Mouse (Mus musculus) midbrain, embryonic 12.5 days (tissue): ENCODE measurements at regions not wholly inside any gene's neighbourhood (a gene's known extent, or its start where the extent isn't known, plus 50 kb on each side); places are given as distances from the start of the nearest gene placed in this dataset.

ENCODE experiments used
- ATAC-seq: fragments of 200-750 bp; cut with Nextera tagmentation; 2 replicates; pipeline ENCODE4 v1.8.0; 2017; ENCODE audit warnings: low read depth, moderate TSS enrichment, moderate library complexity; ENCODE audit not compliant: low FRiP score
- H3K27ac ChIP-seq: fragments of 300-500 bp; sonication (generic); replicated peaks from 2 replicates; pipeline ENCODE4 v1.5.1; 2016; ENCODE audit warnings: mild to moderate bottlenecking
- H3K27me3 ChIP-seq: fragments of 300-500 bp; sonication (generic); 2 replicates; pipeline ENCODE4 v1.6.1; 2016; ENCODE audit warnings: mild to moderate bottlenecking
- H3K36me3 ChIP-seq: fragments of 300-500 bp; sonication (generic); 2 replicates; pipeline ENCODE4 v1.6.1; 2016
- H3K4me1 ChIP-seq: fragments of 300-500 bp; sonication (generic); 2 replicates; pipeline ENCODE4 v1.6.1; 2016
- H3K4me2 ChIP-seq: fragments of 300-500 bp; sonication (generic); replicated peaks from 2 replicates; pipeline ENCODE4 v1.6.1; 2016; ENCODE audit warnings: mild to moderate bottlenecking, moderate library complexity
- H3K4me3 ChIP-seq: fragments of 300-500 bp; sonication (generic); 2 replicates; pipeline ENCODE4 v1.5.1; 2016; ENCODE audit warnings: mild to moderate bottlenecking
- H3K9ac ChIP-seq: fragments of 300-500 bp; sonication (generic); replicated peaks from 2 replicates; pipeline ENCODE4 v1.6.1; 2016; ENCODE audit warnings: mild to moderate bottlenecking, moderate library complexity
- H3K9me3 ChIP-seq: fragments of 300-500 bp; sonication (generic); 2 replicates; pipeline ENCODE4 v1.6.1; 2016; ENCODE audit warnings: mild to moderate bottlenecking
- WGBS: fragments of 180-500 bp; shearing (Covaris S2); methylation state at CpG from one replicate; pipeline ENCODE4 v1.1.7; 2016; 5-methylcytosine and 5-hydroxymethylcytosine counted together

- Histone ChIP-seq H3K9ac (no peak overlapping the region), H3K4me2 (no peak overlapping the region), H3K36me3 (no peaks in the 10 kb centered on the region), H3K27ac (no peak overlapping the region), H3K9me3 (no peaks in the 10 kb centered on the region), H3K4me1 (no peaks in the 10 kb centered on the region), H3K4me3 (no peak overlapping the region), H3K27me3 (no peaks in the 10 kb centered on the region)
- ATAC-seq = no peak
- 93% methylated on average over 3 of the region's 3 CpGs for WGBS
These were observed 150.4 kb downstream of the Cpe start for GRCm38 (mm10) chr8:64542501-64542900.

DNA sequence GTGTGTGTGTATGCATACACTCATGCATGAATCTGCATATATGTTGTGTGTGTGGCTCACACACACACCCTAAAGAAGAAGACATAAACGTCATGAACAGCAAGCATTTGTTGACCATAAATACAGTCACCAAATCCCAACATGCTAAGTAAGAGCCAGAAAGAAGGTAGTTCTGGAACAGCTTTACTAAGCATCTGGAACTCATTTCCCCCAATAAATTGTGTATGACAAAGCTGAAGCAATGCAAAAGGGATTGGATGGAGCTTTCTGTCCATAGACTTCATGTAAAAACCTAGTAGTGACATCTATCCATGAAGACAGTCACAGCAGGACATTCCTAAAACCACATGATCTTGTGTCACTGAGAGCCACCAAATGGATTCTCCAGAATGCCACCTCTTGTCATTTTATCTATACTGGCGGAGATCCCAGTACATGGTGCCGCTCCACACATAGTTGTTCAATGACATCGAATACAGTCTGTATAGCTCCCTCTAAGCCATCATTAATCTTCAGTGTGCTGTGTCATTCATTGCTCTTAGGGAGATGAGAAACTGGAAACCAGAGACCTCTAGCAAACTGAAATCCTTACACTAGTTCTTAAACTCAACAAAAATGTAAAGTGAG lies 152.9 kb downstream of the Cpe start:
- Histone ChIP-seq H3K4me3 (no peak overlapping the region), H3K9me3 (no peaks in the 10 kb centered on the region), H3K27ac (no peak overlapping the region), H3K27me3 (no peaks in the 10 kb centered on the region), H3K4me1 (no peaks in the 10 kb centered on the region), H3K9ac (no peak overlapping the region), H3K36me3 (no peaks in the 10 kb centered on the region), H3K4me2 (no peak overlapping the region)
- WGBS = 96% methylated on average over 4 of the region's 4 CpGs
- no peak for ATAC-seq

DNA sequence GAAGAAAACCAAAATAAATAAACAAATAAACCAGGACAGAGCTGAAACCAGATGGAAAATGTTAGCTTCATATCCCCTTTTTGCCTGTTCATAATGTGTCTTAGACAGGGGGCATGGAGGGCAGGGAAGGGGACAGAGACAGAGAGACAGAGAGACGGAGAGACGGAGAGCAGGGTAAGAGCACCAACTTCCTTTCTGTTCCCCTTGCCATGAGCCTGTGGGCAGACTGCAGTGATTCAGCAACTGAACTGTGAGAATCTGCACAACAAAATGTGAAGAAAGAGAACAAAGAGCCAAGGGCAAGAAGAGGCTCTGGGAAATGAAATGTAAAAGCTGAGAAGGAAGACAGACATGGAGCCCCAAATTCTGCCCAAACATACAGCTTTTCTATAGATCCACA lies 161.1 kb downstream of the Cpe start:
- no peaks in the 10 kb centered on the region for H3K27me3 ChIP-seq
- H3K4me2 ChIP-seq = no peak overlapping the region
- WGBS = 79% methylated on average over 2 of the region's 2 CpGs
- H3K9ac ChIP-seq = no peak overlapping the region
- H3K27ac ChIP-seq = no peak overlapping the region
- no peaks in the 10 kb centered on the region for H3K36me3 ChIP-seq
- ATAC-seq = no peak
- no peaks in the 10 kb centered on the region for H3K9me3 ChIP-seq
- H3K4me1 ChIP-seq = no peaks in the 10 kb centered on the region
- no peak overlapping the region for H3K4me3 ChIP-seq

DNA sequence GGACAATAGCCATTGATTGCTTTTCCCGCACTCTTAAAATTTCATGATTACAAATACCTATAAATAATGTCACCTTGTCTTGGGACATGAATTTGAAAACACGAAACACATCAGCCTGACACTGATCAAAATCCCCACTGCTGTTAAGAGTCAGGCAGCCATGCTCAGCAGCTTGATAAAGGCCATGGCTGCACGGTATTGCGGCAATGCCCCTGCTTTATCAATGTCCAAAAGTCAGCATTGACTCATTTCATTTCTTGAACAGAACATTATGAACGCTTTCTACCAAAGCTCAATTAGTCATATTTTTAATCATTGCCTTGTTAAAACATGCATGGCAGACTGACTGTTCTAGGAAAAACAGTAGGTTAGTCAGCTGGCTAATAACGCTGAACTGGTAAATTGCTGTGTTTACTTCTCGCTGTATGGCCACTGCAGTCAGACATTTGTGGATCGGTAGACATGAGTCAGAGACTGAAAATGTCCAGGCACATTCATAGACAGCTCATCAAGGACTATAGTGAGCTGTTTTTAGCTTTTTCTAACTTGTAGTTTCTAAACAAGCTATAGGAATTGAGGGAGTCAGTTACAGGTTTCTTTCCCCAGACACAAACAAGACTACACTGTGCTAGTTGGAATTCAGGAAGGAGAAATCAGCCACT lies 170.3 kb downstream of the Cpe start:
- ATAC-seq = no peak

DNA sequence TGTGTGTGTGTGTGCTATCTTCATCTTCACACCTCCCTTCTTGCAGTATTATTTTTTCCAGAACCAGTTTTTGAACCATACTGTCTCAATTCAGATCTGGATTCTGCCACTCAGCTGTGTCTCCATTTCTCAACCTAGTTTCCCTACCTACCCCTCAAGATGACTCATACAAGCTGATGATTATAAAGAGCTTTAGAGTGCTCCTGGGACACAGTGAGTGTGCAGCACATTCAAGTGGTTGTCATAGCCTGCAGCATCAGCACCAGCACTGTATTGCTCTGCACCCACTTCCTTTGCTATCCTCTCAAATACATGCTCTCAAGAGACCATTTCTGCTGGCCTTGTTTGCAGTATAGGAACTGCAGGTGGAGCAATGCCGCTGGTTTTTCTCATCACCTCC lies 173.2 kb downstream of the Cpe start:
- Histone ChIP-seq H3K9me3 (no peaks in the 10 kb centered on the region), H3K9ac (no peak overlapping the region), H3K36me3 (no peaks in the 10 kb centered on the region), H3K4me1 (no peaks in the 10 kb centered on the region), H3K4me2 (no peak overlapping the region), H3K27me3 (no peaks in the 10 kb centered on the region), H3K4me3 (no peak overlapping the region), H3K27ac (no peak overlapping the region)
- 88% methylated on average over 1 of the region's 1 CpGs for WGBS
- ATAC-seq = no peak

More for the DNA sequence above, 170.3 kb downstream of the Cpe start:
- 89% methylated on average over 8 of the region's 8 CpGs for WGBS
- no peak overlapping the region for H3K9ac ChIP-seq
- H3K4me1 ChIP-seq = no peaks in the 10 kb centered on the region
- H3K9me3 ChIP-seq = no peaks in the 10 kb centered on the region
- no peak overlapping the region for H3K27ac ChIP-seq
- no peaks in the 10 kb centered on the region for H3K27me3 ChIP-seq
- H3K4me3 ChIP-seq = no peak overlapping the region
- H3K4me2 ChIP-seq = no peak overlapping the region
- no peaks in the 10 kb centered on the region for H3K36me3 ChIP-seq

GRCm38 (mm10) chr8:64515923-64516322 lies 176.9 kb downstream of the Cpe start:
- WGBS = 93% methylated on average over 5 of the region's 5 CpGs
- ATAC-seq = no peak
- no peaks in the 10 kb centered on the region for H3K4me1 ChIP-seq

DNA sequence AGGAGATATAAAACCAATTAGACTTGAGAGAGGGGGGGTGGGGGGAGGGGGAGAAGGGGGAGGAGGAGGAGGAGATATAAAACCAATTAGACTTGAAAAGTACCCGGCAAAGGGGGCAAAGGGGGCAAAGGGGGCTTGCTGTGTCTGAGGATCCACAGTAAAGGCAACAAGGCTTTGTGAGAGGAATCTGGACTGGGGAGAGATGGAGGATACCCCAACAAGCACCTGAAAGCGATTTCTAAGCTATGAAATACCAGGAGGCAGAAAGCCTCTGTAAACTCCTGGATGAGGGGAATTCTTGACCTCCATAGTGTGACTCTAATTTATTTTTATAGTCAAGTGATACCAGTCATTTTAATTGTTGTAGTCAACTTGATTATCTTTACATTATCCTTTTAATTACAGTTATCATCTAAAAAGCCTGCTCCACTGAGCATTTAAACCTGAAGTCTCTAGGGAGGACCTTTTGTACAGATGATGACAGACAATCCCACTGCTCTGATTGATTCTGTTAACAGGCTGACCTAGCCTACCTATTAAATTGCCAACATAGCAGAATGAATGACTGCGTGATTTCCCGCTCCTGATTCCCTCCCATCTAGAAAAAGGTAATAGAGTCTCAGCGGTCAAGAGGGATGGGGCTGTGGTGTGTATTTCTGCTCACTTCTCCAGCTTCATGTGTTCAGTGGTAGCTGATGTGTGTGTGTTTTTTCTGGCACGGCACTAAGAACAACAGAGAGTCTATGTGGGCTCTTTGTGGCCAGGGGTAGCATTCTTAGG lies 195.4 kb downstream of the Cpe start:
- H3K27me3 ChIP-seq = no peaks in the 10 kb centered on the region
- H3K9ac ChIP-seq = no peak overlapping the region
- peak overlapping the region; percentile 32; the same call in 1 of the 2 replicates for H3K4me2 ChIP-seq
- H3K4me3 ChIP-seq = no peak overlapping the region
- H3K4me1 ChIP-seq = peaks cover 14% of the 10 kb centered on the region
- H3K9me3 ChIP-seq = no peaks in the 10 kb centered on the region
- WGBS = 47% methylated on average over 6 of the region's 6 CpGs
- peak; percentile 63 for ATAC-seq
- peak overlapping the region; percentile 7; the same call in 1 of the 2 replicates for H3K27ac ChIP-seq
- no peaks in the 10 kb centered on the region for H3K36me3 ChIP-seq

More at GRCm38 (mm10) chr8:64515923-64516322, 176.9 kb downstream of the Cpe start:
- no peak overlapping the region for H3K9ac ChIP-seq
- H3K4me2 ChIP-seq = no peak overlapping the region
- H3K27me3 ChIP-seq = no peaks in the 10 kb centered on the region
- no peaks in the 10 kb centered on the region for H3K36me3 ChIP-seq
- H3K27ac ChIP-seq = no peak overlapping the region
- H3K9me3 ChIP-seq = no peaks in the 10 kb centered on the region
- H3K4me3 ChIP-seq = no peak overlapping the region

DNA sequence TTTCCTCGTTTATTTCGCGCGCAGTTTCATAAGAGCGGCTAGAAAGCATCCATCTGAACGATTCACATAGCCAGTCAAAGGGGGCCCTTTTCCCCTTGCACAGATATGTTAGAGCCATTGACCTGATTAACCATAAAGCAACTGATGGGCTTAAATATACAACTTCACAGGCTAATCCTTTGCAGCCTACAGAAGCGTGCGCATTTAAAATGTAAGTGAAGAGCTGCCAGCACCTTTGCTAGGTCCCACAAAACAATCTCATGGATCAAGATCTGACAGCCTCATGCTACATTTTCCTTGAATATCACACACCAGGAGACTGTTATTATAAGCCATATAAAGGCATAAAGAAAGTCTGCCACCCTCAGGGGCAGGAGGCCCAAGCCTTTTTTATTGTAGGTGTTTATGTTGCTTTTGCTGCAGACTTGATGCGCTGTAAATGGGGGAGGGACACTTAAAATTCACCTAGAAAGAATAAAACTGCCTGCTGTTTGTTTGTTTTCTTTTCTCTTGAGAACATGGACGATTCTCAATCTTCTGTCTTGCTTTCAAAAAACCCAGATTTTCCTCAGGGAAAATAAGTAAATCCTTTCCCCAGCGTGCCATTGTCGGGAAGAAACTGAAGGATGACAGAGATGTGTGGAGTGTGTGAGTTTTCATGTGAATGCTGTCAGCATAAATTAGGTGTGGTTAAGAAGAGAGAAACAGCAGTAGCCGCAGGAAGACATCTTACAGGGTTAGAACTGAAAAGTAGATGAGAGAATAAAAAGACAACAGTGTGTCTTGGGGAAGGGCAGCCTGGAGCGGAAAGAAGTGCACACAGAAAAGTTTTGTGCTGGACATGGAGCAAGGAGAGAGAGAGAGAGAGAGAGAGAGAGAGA lies 196.3 kb downstream of the Cpe start:
- H3K9me3 ChIP-seq = no peaks in the 10 kb centered on the region
- no peak overlapping the region for H3K9ac ChIP-seq
- peak; percentile 81 for ATAC-seq
- H3K27ac ChIP-seq = peak overlapping the region; percentile 8; the same call in 1 of the 2 replicates
- H3K27me3 ChIP-seq = no peaks in the 10 kb centered on the region
- H3K4me3 ChIP-seq = no peak overlapping the region
- peaks cover 14% of the 10 kb centered on the region for H3K4me1 ChIP-seq
- peak overlapping the region; percentile 32 for H3K4me2 ChIP-seq
- 35% methylated on average over 14 of the region's 14 CpGs for WGBS
- H3K36me3 ChIP-seq = no peaks in the 10 kb centered on the region

GRCm38 (mm10) chr8:64491561-64491960 lies 201.3 kb downstream of the Cpe start:
- Histone ChIP-seq H3K27me3 (no peaks in the 10 kb centered on the region), H3K9ac (no peak overlapping the region), H3K27ac (no peak overlapping the region), H3K9me3 (no peaks in the 10 kb centered on the region), H3K4me1 (peaks cover 6% of the 10 kb centered on the region), H3K4me3 (no peak overlapping the region), H3K36me3 (no peaks in the 10 kb centered on the region), H3K4me2 (no peak overlapping the region)
- no peak for ATAC-seq
- WGBS = 89% methylated on average over 2 of the region's 2 CpGs

DNA sequence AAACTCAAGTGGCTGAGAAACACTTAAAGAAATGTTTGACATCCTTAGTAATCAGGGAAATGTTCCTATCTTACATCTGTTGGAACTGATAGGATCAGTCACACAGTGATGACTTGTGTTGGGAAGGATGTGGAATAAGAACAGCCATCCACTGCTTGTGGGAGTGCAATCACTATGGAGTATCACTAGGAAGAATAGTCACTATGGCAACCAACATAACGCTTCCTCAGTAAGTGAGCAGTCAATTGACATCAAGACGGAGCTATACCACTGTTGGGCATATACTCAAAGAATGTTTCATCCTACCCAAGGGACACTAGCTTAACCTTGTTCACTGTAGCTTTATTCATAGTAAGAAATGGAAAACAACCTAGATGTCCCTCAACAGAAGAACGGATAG lies 204.8 kb downstream of the Cpe start:
- 77% methylated on average over 3 of the region's 3 CpGs for WGBS
- Histone ChIP-seq H3K36me3 (no peaks in the 10 kb centered on the region), H3K4me2 (no peak overlapping the region), H3K9ac (no peak overlapping the region), H3K9me3 (no peaks in the 10 kb centered on the region), H3K27ac (no peak overlapping the region), H3K4me3 (no peak overlapping the region), H3K27me3 (no peaks in the 10 kb centered on the region), H3K4me1 (no peaks in the 10 kb centered on the region)
- ATAC-seq = no peak

DNA sequence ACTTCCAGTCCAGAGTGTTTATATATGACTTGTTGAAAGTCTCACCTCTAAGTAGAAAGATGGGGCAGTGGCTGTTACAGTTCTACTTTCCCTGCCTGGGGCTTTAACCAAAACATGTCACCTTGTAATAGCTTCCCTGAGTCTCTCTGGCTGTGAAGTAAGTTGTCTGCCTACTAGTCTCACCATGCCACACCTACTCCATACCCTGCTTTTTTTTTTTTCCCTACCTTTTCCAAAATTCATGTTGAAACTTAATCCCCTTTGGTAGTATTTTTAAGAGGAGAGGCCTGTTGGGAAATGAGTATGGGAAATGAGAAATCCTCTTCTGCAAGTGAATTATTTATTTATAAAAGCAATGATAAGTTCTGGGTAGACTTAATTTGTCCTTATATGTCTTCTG lies 219.6 kb downstream of the Cpe start:
- H3K4me3 ChIP-seq = no peak overlapping the region

More for the DNA sequence above, 219.6 kb downstream of the Cpe start:
- ATAC-seq = no peak
- H3K9ac ChIP-seq = no peak overlapping the region
- no peaks in the 10 kb centered on the region for H3K4me1 ChIP-seq
- H3K27ac ChIP-seq = no peak overlapping the region
- H3K9me3 ChIP-seq = no peaks in the 10 kb centered on the region
- no peaks in the 10 kb centered on the region for H3K36me3 ChIP-seq
- H3K27me3 ChIP-seq = no peaks in the 10 kb centered on the region
- no peak overlapping the region for H3K4me2 ChIP-seq
